Comparison of ENCODE assay signal across 18 mouse cellular contexts in the genomic region with DNA sequence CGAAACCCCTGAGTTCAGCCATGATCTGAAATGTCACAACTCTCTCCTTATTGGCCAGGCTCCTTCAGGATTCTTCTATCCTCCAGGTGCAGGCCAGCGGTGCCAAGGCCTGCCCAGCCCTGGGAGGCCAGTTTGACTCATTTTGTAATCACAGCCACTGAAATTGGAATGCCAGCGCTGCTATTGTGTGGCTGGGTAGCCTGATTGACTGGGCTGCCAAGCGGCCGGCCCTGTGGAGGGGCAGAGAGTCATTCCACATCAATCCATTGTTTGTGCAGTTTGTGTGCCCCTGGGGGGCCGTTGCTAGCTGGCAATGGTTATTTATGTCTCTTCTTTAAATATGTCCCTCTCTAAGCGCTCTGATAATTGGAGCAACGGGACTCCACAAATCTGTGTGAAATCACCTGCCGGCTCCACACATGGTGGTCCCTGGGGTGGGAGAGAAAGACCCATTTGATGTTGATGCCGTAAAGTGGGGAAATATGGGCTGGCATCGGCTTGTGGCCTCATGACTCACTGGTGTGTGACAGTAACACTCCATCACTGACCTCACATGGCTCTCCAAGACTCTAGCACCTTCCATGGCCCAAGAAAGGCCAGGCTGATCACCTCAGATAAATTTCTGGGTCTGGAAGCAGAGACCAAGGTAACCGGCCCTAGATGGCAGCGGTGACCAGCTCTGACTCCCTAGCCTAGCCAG. TPM values are rescaled to one million over a fixed set of nuclear protein-coding genes. Genes with fewer than 3 reads are reported as not detected.
DNase-seq lines count a peak whose midpoint lies in the region; ATAC-seq lines count a peak whose summit lies in the region.
"Had no signal": no experiment of that assay in that cellular context is flagged by ENCODE, and none has a peak within 500 bp of the region (broad histone marks: within the 10 kb centered on the region; RNA-seq: fewer than 3 reads in every experiment).

No protein-coding gene starts in this region.

- WGBS in forebrain, embryonic 15.5 days = 57% methylated on average over 13 of the region's 13 CpGs
- WGBS in forebrain, embryonic 12.5 days = 64% methylated on average over 13 of the region's 13 CpGs

- peak; percentile 3 for DNase-seq in right cerebral cortex, postnatal 14 days
- no peak for DNase-seq in right cerebral cortex, adult 2 months (ENCODE audit: low spot score in 2 of 2)
- DNase-seq in gonadal fat pad, adult 2 months (ENCODE audit: low read depth) = peak; percentile 57
- DNase-seq in urinary bladder, postnatal 10 days (ENCODE audit: low spot score) = no peak
- no peak for DNase-seq in thymus, postnatal 0 days (ENCODE audit: low spot score)
- DNase-seq in urinary bladder, postnatal 14 days (ENCODE audit: low spot score) = no peak
- DNase-seq: cerebellum, adult 9-10 months; gastrocnemius, adult 2 months; layer of hippocampus, postnatal 36 days; right cerebral cortex, adult 18-20 months; thymus, postnatal 14 days had no signal

- H3K4me2 ChIP-seq in forebrain, embryonic 15.5 days (replicated peaks) = no peak overlapping the region
- H3K4me2 ChIP-seq in forebrain, embryonic 12.5 days = no peak overlapping the region
- H3K4me2 ChIP-seq: heart, embryonic 13.5 days had no signal

- no peaks in the 10 kb centered on the region for H3K9me3 ChIP-seq in forebrain, embryonic 15.5 days
- no peaks in the 10 kb centered on the region for H3K9me3 ChIP-seq in forebrain, embryonic 12.5 days
- H3K9me3 ChIP-seq: heart, embryonic 13.5 days had no signal

- H3K4me3 ChIP-seq in forebrain, embryonic 15.5 days = no peak overlapping the region
- H3K4me3 ChIP-seq in forebrain, embryonic 12.5 days (replicated peaks) = no peak overlapping the region
- H3K4me3 ChIP-seq: gastrocnemius, adult 2 months; heart, embryonic 13.5 days; myocyte had no signal

- no peaks in the 10 kb centered on the region for H3K36me3 ChIP-seq in forebrain, embryonic 15.5 days
- H3K36me3 ChIP-seq in forebrain, embryonic 12.5 days (replicated peaks) = peaks cover under 1% of the 10 kb centered on the region; the same call in 1 of the 2 replicates

- H3K9ac ChIP-seq in forebrain, embryonic 15.5 days (replicated peaks) = no peak overlapping the region
- H3K9ac ChIP-seq in forebrain, embryonic 12.5 days = no peak overlapping the region
- H3K9ac ChIP-seq: heart, embryonic 13.5 days had no signal

- H3K27me3 ChIP-seq in forebrain, embryonic 15.5 days = no peaks in the 10 kb centered on the region
- H3K27me3 ChIP-seq in forebrain, embryonic 12.5 days = no peaks in the 10 kb centered on the region
- H3K27me3 ChIP-seq: heart, embryonic 13.5 days had no signal

- peaks cover 25% of the 10 kb centered on the region for H3K4me1 ChIP-seq in forebrain, embryonic 15.5 days
- no peaks in the 10 kb centered on the region for H3K4me1 ChIP-seq in forebrain, embryonic 12.5 days

- H3K27ac ChIP-seq in forebrain, embryonic 15.5 days (replicated peaks) = peak overlapping the region; percentile 25; the same call in 1 of the 2 replicates
- H3K27ac ChIP-seq in forebrain, embryonic 12.5 days = no peak overlapping the region
- H3K27ac ChIP-seq: gastrocnemius, adult 2 months; heart, embryonic 13.5 days; kidney, postnatal 0 days had no signal

- no peak for ATAC-seq in forebrain, embryonic 15.5 days (replicated peaks)
- ATAC-seq in forebrain, embryonic 12.5 days (ENCODE audit: low FRiP score) = no peak
- ATAC-seq: inflammation-experienced regulatory T-cells, adult 6 months had no signal

RNA-seq across cellular contexts. Expression of gene Fcnb, which starts 50.5 kb away (rescaled TPM):
- polyA plus RNA-seq in forebrain, embryonic 15.5 days (2015; fragmentation: Nextera tagmentation; extraction: Ambion mirVana) = 0.20 TPM in 1 of 2 replicates, not detected in the other
- 0.29 TPM in 1 of 2 replicates, not detected in the other for polyA plus RNA-seq in forebrain, embryonic 12.5 days (2016; fragmentation: Nextera tagmentation; extraction: Ambion mirVana)
- polyA plus RNA-seq in gonadal fat pad, adult 2 months (2012; rRNA removed) = not detected in 2 replicates
- 0.23 and 0.24 TPM in 2 replicates for polyA plus RNA-seq in thymus, postnatal 0 days (2015; fragmentation: Nextera tagmentation; extraction: Ambion mirVana)
- polyA plus RNA-seq: C2C12; inflammation-experienced regulatory T-cells, adult 6 months; kidney, postnatal 0 days; myocyte had no signal

Comparison
In these comparisons a context has a peak if more than half of its experiments do, and no peak if none do; other contexts are left out.
1. DNase-seq: peak in right cerebral cortex, postnatal 14 days (single experiment) and gonadal fat pad, adult 2 months (single experiment); none in right cerebral cortex, adult 2 months (0 of 2), urinary bladder, postnatal 10 days (single experiment), thymus, postnatal 0 days (single experiment) and urinary bladder, postnatal 14 days (single experiment).